Comparison of ENCODE assay signal across 15 mouse cellular contexts in the genomic region with DNA sequence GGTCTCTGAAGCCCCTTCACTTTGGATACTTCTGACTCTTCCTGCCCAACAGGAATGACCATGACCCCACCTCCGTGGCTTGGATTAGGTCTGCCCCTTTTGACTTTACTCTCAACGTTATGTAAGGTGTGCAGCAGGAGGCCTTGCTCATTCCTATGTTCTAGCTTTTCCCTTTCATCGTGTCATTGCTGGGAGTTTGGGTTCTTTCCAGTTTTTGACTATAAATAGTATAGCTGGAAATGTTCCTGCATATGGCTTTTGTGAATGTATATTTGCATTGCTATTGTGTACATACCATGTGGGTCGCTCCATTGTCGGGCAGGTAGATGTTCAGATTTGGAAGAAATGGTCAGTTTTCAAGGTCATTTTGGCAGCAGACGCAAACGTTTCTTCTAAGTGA.
"Had no signal": no experiment of that assay in that cellular context is flagged by ENCODE, and none has a peak within 500 bp of the region (broad histone marks: within the 10 kb centered on the region; RNA-seq: fewer than 3 reads in every experiment).

No protein-coding gene starts in this region.

- H3K9me3 ChIP-seq: lung, embryonic 15.5 days; midbrain, embryonic 10.5 days; midbrain, embryonic 12.5 days; neural tube, embryonic 13.5 days; stomach, embryonic 15.5 days had no signal

- H3K36me3 ChIP-seq: lung, embryonic 15.5 days; midbrain, embryonic 10.5 days; midbrain, embryonic 12.5 days; neural tube, embryonic 13.5 days; stomach, embryonic 15.5 days had no signal

- H3K27ac ChIP-seq: lung, embryonic 15.5 days; midbrain, embryonic 10.5 days; midbrain, embryonic 12.5 days; neural tube, embryonic 13.5 days; stomach, embryonic 15.5 days; stomach, postnatal 0 days had no signal

- H3K4me3 ChIP-seq: lung, embryonic 15.5 days; midbrain, embryonic 10.5 days; midbrain, embryonic 12.5 days; myocyte; neural tube, embryonic 13.5 days; stomach, embryonic 15.5 days had no signal

- H3K4me2 ChIP-seq: lung, embryonic 15.5 days; midbrain, embryonic 12.5 days; neural tube, embryonic 13.5 days; stomach, embryonic 15.5 days had no signal

- H3K9ac ChIP-seq: lung, embryonic 15.5 days; midbrain, embryonic 12.5 days; neural tube, embryonic 13.5 days; stomach, embryonic 15.5 days had no signal

- H3K4me1 ChIP-seq: lung, embryonic 15.5 days; stomach, embryonic 15.5 days had no signal

- H3K27me3 ChIP-seq: midbrain, embryonic 12.5 days; neural tube, embryonic 13.5 days; stomach, embryonic 15.5 days had no signal

- DNase-seq: lung, postnatal 14 days; lung, postnatal 36 days; midbrain, embryonic 14.5 days; right cerebral cortex, postnatal 14 days; thymus, adult 2 months; thymus, postnatal 25 days; thymus, postnatal 4 days had no signal

- ATAC-seq: midbrain, embryonic 16.5 days had no signal
